Mouse (Mus musculus) ES-Bruce4 (cell line): ENCODE measurements around the gene Kcnh8.

Experiments used
- CTCF ChIP-seq: IDR thresholded peaks from one replicate; pipeline ENCODE4 v1.8.1; 2011; ENCODE audit warnings: low read depth, low read length
- EP300 ChIP-seq: IDR thresholded peaks from 2 replicates; pipeline ENCODE4 v1.6.1; 2011; ENCODE audit warnings: low read depth, low read length; ENCODE audit not compliant: insufficient read depth
- POLR2A ChIP-seq: IDR thresholded peaks from one replicate; pipeline ENCODE4 v1.8.1; 2011; ENCODE audit warnings: low read length; ENCODE audit not compliant: insufficient read depth

DNA sequence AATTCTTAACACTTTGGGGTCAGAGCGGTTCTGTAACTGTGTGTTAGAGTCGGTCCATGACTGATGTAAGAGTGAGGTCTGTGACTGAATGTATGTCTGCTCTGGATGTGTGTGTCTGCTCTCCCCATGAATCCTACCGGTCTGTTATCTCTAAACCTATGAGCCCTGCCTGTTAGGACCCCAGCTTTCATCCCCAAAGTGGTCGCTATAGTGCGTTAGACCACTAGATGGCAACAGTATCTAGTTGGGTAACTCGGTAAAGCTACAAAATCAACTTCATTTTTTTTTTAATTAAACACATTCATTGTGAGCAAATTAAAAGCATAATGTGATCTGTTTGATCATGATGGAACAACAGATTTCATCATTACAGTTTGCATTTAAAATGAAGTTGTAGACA lies 202.0 kb downstream of the Kcnh8 start:
- TF ChIP-seq CTCF (no peak), POLR2A (no peak), EP300 (no peak)
